Mouse (Mus musculus): Measurements from ENCODE around the gene Sertad4. TPM values are rescaled to one million over a fixed set of nuclear protein-coding genes. Genes with fewer than 3 reads are reported as not detected.

Gene Sertad4
- total RNA-seq (2021) (1 to 10 TPM; 4.4 to 7.9 TPM), polyA plus RNA-seq (2012; rRNA removed) (4.1 and 5.2 TPM in 2 replicates)
- long read RNA-seq, partial matches to known transcripts = 0 of 5 reads
- long read RNA-seq, other reads (novel, unspliced or antisense) = 2 of 5 reads

- peak; percentile 78 for DNase-seq
Measured at GRCm38 (mm10) chr1:192855474-192856230, at the start of gene Sertad4. Gene Sertad4 (minus strand): TSS chr1:192855756.

GRCm38 (mm10) chr1:192901516-192901915, 46.0 kb upstream of the Sertad4 start:
- no peak for DNase-seq

DNA sequence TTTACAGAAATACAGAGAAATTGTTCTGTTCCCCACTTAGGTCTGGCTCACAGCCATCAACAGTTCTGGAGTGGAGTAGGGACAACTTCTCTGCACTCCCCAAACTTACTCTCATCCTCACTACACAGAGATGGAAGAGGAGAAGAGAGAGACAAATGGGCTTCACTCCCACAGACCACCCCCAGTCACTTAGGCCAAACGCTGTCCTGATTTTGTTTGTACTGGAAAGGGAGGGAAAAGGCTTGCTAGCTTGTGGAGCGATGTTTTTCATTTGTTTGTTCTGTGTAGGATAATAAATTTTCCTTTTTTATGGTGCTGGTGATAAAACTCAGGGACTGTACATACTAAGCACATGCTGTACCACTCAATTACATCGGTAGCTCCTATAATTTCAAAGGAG, 45.4 kb upstream of the Sertad4 start:
- no peak for DNase-seq

DNA sequence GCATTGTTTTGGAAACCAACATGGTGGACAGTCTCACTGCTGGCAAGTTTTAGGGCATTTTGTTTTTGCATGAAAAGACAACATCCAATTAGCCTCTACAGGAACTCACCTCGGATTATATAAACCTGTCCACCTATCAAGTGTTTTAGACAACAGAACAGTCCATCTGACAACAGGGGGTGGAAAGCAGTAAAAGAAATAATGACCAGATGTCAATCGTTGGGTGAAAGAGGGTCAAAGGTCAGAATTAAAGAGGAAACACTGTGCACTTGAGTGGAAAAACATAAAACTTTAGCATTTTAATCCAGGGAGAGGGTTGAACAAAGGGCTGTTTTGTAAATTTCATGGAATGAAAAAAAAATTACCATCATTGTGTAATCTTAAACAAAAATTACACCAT, 43.2 kb upstream of the Sertad4 start:
- no peak for DNase-seq

DNA sequence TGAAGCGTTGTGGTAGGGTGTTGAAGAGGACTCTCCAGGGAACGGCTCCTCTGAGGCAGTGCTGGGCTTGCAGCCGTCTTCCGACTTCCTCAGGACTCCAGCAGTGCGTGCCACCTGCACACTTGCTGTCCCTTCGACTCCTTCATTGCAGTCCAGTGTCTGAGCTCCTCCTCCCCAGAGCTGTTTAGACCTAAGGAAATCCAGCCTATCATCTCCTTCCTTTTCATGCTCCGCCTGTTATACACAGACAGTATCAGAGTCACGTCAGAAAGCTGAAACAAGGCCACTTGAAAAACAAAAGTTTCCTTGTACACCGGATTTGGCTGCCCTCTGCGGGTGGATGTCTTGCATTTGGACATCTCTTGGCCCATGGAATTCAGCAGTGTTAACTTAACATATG, 41.7 kb upstream of the Sertad4 start:
- DNase-seq = peak; percentile 40

GRCm38 (mm10) chr1:192896076-192896475, 40.5 kb upstream of the Sertad4 start:
- DNase-seq = peak; percentile 82

DNA sequence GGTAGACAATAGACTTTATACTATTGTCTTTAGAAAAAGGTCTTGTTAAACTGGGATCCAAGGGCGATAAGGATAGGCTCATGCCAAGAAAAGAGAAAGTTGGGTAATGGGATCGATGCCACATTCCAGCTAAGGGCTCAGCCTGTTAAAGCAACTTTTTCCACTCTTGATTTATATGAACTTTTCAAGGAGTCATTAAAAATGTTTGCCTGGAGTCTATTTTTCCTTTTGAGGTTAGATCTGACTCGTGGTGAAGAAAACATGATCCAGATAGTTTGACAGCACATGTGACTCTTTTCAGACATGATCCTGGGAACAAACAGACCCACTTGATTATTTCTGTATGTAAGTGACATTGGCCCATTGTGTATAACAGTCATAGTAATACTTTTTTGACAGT, 35.2 kb upstream of the Sertad4 start:
- peak; percentile 27 for DNase-seq

DNA sequence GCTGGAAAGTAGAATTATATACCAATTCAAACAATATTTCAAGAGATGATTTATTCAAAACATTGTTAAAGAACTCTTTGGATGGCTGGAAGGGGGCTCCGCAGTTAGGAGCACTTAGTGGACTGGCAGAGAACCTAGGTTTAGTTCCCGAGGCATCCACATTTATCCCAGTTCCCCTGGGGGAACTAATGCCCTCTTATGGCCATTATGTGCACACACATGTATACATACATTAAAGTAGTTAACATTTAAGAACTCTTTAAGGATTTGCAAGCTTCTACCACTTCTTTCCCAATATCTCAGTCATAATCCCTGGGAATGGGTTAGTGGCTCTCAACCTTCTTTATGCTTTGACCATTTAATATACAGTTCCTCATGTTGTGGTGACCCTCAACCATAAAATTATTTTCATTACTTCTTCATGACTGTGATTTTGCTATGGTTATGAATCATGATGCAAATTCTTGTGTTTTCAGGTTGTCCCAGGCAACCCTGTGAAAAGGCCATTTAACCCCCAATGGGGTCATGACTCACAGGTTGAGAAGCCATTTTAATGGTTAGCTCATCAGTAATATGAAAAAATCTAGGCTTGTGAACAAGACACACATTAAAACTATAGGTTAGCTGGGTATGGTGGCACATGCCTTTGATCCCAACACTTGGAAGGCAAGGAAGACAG, 27.2 kb upstream of the Sertad4 start:
- no peak for DNase-seq

DNA sequence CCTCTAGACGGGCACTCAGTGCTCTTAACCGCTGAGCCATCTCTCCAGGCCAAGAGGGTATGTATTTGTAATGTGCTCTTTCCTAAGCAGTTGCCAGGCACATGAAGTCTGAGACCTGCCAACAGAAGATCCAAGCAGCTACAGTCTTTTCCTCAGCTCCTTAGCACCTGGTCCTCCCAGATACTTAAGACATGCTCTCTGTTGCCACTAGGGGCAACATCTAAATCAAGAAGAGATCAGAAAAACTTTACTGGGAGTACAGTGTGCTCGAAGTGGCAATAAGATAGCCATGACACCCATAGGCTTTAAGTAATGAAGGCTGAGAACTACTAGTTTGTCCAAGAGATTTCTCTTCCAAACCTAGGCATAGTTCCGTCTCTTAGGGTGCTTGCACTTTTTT, 24.6 kb upstream of the Sertad4 start:
- DNase-seq = no peak

DNA sequence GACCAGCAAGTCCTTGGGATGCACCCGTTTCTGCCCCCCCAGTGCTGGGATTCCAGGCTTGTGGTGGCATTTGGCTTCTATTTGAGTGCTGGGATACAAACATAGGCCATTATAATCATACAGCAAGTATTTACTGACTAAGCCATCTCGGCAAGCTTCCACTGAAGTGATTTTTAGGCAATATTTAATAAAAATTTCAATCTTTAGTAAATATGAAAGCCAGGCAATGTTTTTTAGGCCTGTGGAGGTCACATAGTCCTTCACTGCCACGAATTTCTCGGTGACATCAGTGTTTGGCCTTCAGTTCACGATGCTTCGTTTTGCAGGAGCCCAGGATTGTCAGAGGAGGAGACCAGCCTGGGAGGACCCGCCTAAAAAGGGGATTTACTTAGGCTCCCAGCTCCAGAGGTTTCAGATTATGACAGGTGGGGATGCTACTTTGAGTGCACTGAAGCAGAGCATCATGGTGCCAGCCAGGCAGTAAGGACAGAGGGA, 23.6 kb upstream of the Sertad4 start:
- peak; percentile 71 for DNase-seq

DNA sequence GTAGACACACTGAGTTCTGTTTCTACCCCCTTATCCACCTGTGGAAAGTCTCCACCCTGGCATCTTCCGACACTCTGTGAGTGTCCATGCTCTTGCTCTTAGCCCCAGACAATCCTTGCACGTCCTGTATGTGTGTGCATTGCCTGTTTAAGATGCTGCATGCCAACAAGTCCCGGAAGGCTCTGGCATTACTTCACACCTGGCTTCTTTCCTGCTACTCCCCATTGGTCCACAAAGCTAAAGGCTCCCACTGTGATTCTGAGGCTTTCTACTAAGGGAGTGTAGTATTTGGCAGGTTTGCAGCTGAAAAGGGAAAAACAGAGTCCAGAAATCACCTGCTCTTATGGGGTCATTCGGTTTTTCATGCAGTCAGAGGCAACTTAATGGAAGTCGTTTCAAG, 17.3 kb upstream of the Sertad4 start:
- DNase-seq = no peak

DNA sequence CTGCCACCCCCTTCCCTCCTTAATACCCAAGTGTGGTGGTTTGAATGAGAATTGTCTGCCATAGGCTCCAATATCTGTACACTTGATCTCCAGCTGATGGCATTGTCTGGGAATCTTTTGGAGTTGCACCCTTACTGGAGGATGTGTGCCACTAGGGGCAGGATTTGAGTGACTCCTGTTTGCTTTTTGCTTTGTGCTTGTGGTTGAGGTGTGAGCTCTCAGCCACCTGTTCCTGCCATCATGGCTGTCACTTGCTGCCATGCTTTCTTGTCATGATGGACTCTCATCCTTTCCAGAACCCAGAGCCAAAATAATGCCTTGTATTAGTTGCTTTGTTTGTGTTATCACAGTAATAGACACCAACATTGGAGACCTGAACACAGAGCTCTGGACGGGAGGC, 14.2 kb upstream of the Sertad4 start:
- no peak for DNase-seq

GRCm38 (mm10) chr1:192864440-192864839, 8.9 kb upstream of the Sertad4 start:
- DNase-seq = no peak

DNA sequence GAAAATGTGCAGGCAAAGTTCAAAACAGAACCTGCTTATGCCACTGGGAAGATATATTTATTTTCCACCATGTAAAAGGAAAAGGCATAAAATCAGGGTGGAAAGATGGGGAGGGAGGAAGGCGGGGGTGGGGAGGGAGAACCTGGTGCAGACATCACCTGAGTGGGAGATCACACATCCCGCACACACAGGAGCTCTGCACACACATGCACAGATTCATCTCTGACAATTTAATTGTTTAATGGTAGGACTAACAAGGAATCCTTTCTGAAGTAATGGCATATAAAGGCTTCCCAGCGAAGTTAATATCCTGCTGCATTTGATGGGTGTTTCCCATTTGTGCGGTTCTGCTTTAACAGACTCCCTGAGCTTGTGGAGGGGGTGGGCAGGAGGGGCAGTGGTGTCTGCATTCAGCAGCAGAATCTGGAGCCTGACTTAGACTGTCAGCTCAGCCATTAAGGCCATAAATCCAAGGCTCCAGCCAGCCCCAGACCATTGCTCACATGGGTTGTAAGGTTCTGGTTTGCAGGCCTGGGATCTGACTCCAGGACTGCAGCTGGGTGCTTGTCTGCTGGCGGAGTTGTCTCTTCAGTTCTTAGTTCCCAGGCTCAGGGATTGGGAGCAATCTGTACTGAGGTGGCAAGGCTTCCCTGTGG, 5.9 kb upstream of the Sertad4 start:
- DNase-seq = no peak

DNA sequence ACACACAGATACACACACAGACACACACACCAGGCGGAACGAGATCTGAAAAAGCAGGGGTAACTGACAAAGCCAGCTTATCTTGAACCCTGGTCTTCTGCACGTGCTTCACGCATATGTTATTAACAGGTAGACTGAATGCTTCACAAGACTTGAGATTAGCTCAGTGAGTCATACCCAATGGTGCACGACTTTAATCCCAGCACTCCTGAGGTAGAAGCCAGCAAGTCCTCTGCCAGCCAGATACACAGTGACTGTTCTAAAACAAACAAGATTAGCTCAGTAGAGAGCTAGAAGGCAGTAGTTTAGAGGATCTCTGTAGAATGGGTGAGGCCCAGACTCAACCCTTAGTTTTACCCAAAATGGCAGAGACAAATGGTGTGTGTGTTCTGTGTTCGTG, 4.7 kb upstream of the Sertad4 start:
- DNase-seq = no peak

GRCm38 (mm10) chr1:192857582-192857981, 2.0 kb upstream of the Sertad4 start:
- DNase-seq = no peak

DNA sequence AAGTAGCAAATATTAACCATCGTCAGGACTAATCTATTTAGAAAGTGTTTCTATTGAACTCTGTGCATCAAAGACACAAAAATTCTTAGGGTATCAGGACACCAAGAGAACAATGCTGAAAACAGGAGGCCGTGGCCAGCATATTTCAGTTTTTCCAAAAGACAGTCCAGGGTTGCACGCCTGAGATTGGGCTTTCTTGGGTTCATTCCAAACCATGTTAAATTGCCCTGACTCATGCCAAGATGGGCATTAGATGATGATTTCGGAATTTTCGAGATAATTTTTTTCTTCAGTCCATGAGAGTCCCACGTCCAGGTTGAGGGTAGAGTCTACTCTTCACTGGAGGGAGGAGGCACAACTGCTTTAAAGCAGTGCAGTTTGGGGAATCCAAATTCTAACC, 1.4 kb upstream of the Sertad4 start:
- no peak for DNase-seq

- no peak for DNase-seq
Measured at GRCm38 (mm10) chr1:192856411-192856810, 855 bp upstream of the Sertad4 start.

DNA sequence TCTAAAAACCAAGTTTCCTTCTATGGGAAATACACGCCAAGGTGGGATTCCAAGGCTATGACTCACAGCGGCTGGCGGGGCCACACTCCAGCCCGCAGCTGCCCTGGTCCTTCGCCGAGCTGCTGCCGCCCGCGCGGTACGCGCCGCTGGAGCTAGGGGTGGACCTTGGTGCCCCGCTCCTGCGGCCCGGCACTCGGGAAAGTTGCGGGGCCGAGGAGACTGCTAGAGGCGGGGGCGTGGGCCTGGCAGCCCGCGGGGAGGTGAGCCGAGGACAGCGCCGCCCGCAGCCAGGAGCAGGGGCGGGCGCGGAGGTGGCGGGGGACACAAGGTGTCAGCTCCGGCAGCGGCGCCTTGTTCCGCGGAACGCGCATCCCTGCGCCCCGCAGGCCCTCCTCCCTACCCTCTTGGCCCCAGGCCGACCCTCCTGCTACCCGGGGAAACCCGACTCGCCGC, 711 bp downstream of the Sertad4 start:
- peak; percentile 81 for DNase-seq

GRCm38 (mm10) chr1:192853988-192854818, 1.4 kb downstream of the Sertad4 start:
- no peak for DNase-seq

- no peak for DNase-seq
Measured at GRCm38 (mm10) chr1:192853429-192853828, 2.1 kb downstream of the Sertad4 start.

DNA sequence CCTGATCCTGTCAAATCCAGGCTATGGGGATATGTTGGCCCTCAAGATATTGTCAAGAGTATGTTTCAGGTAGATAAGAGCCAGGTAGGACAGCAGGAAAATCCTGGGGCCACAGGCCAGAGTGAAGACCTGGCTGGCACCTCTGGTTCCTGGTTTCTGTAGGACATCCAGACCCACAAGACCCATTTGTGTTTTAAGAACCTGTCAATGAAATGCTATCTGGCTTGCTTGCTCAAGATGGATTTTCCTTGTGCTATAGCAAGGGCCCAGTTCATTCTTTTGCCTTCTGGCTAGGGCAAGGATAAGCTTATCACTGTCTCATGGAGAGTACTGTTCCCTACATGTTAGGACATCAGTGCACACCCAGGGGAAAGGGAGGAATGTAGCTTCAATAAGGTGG, 3.5 kb downstream of the Sertad4 start:
- DNase-seq = no peak
